Mouse (Mus musculus) stomach, postnatal 0 days (tissue): Measurements from ENCODE around the gene Qpctl.

Source experiments
- CTCF ChIP-seq: IDR thresholded peaks from 2 replicates; pipeline ENCODE4 v1.5.1; 2016; ENCODE audit warnings: antibody characterized with exemption, low read depth, mild to moderate bottlenecking, moderate library complexity
- EP300 ChIP-seq: optimal IDR thresholded peaks from 2 replicates; pipeline ENCODE3; 2016; ENCODE audit warnings: antibody characterized with exemption

GRCm38 (mm10) chr7:19107436-19107835, 41.7 kb downstream of the Qpctl start:
- no peak for TF ChIP-seq EP300
- no peak for TF ChIP-seq CTCF
